Mouse (Mus musculus): ENCODE results near the gene Pex13.

The Pex13 gene

GRCm38 (mm10) chr11:23665798-23666501 is at the start of gene Pex13:
Gene Pex13, minus strand, starts transcription at chr11:23665959.
- peak; percentile 97 to 99 for DNase-seq

DNA sequence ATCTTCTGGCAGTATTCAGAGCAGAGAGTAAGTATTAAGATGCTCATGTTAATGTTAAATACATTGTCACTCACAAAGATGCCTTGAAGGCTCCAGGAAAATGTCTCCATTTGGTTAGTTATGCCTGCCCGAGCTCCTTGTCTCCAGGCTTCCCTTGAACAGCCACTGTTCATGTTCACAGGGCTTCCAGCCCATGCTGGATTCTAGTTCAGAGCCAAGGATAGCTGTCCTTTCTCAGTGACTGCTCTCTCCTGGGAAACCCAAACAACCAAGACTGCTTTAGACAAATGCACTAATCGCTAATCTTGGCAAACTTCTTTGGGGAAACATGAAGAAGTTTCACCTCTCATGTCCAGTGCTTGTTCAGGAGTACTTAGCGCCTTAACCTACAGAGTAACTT is 46.5 kb upstream of the Pex13 start:
- DNase-seq, result no peak

DNA sequence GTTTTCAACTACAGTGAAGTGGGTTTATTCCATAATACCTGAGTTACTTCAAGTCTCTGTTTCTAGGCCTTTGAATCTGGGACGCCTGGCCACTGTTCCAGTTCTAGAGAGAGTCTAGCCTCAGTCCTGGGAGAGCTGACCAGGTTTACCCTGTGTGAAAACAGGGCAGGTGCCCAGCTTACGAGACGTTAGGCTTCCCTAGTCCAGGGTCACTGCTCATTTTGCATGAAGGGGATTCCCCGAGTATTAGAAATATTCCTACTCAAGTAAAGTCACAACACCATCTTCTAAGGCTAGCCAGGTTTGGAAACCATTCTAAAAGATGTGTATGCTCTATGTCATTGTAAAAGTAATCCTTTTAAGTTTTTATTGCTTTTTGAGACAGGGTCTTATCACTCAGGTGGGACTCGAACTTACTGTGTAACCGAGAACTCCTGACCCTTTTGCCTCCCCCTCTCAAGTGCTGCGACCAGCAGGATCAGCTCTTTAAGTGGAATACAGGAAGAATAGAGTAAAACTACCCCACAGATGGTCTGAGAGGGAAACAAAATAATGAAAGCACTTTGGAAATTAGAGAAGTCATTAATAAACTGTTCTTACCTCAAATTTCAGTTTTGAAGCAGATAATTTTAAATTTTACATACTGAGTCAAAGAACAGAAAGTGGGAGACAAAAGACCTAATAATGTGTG is 39.0 kb upstream of the Pex13 start:
- no peak for DNase-seq

- no peak for DNase-seq
These were observed 36.1 kb upstream of the Pex13 start for GRCm38 (mm10) chr11:23701831-23702230.

GRCm38 (mm10) chr11:23699414-23700095 is 33.8 kb upstream of the Pex13 start:
- no peak for DNase-seq

DNA sequence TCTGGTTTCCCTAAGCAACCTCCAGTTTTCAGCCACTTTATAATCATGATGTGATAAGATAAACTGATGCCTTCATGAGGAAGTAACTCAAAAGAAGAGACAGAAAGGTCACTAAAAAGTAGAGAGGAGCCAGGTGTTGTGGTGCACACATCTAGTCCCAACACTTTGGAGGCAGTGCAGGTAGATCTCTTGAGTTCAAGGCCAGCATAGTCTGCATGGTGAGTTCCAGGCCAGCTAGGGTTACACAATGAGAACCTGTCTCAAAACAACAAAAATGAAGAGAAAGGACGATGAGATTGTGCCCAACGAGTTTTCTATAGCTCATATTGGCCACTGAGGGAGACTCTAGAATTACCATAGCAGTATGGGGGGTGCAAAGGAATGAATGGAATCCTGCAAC is 32.8 kb upstream of the Pex13 start:
- no peak for DNase-seq

GRCm38 (mm10) chr11:23695847-23696246 is 30.1 kb upstream of the Pex13 start:
- no peak for DNase-seq

GRCm38 (mm10) chr11:23693286-23693685 is 27.5 kb upstream of the Pex13 start:
- DNase-seq, result no peak

GRCm38 (mm10) chr11:23688060-23688459 is 22.3 kb upstream of the Pex13 start:
- no peak for DNase-seq

DNA sequence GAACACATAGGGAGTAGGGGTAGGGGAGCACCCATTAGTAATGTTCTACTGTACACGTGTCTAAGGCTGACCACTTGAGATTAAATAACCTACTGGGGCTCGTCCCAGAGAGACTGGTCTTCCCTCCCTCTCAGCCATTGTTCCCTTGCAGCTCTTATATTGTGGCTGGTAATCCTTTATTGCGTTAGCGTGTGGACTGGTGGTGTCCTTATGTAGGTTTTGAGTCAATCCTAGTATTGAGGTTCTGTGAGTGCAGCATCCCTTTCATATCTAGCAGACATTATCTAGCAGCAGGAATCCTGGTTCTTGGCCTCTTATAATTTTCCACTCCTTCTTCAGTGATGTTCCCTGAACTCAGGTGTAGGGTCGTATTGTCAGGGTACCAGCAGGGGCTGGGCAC is 20.9 kb upstream of the Pex13 start:
- DNase-seq, result no peak

- no peak for DNase-seq
These were observed 16.8 kb upstream of the Pex13 start for GRCm38 (mm10) chr11:23682561-23682960.

- DNase-seq, result no peak
These were observed 14.7 kb upstream of the Pex13 start for GRCm38 (mm10) chr11:23680435-23680950.

- peak; percentile 78 to 84 for DNase-seq
These were observed 13.4 kb upstream of the Pex13 start for GRCm38 (mm10) chr11:23679044-23679642.

- no peak for DNase-seq
These were observed 10.3 kb upstream of the Pex13 start for GRCm38 (mm10) chr11:23676100-23676499.

DNA sequence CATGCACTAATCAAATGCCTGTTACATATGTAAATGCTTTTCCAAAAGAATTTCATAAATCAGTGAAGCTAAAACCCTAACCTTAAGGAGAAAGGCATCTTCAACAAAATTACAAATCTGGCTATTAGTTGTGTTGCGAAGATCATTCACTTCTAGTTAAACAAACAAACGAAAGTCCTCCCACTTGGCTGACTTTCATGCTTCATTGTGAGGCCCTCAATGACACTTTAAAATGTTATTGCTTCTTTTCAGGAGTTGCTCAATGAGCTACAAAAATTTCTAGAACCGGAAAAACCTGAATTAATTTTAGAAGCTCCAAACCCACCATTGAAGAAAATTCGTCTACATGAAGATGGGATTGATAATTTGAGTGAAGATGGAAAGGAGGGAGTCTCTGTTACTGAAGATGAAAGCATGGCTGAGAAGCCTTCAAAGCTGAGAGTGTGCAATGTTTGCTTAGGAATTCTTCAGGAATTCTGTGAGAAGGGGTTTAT is 6.5 kb upstream of the Pex13 start:
- DNase-seq, result no peak

GRCm38 (mm10) chr11:23667128-23667527 is 1.4 kb upstream of the Pex13 start:
- peak; percentile 29 to 49 for DNase-seq

GRCm38 (mm10) chr11:23666526-23666925 is 767 bp upstream of the Pex13 start:
- DNase-seq, result peak in 1 of 2 experiments; percentile 51

GRCm38 (mm10) chr11:23665311-23665786 is 410 bp downstream of the Pex13 start, which contains the start of gene Pus10:
Gene Pus10, plus strand, starts transcription at chr11:23665674.
- no peak for DNase-seq

DNA sequence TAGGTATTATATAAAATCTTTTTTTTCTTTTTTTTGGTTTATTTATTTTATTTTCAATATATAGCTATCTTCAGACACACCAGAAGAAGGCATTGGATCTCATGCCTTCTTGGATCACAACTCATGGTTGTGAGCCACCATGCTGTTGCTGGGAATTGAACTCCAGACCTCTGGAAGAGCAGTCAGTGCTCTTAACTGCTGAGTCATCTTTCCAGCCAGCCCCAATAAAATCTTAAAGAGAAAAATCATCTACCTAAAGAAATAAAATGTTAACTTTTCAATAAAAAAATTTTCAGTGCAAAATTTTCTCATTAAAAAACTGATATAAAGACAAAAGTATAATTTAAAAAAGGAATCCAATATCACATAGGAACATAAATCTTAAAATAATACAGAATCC is 1.5 kb downstream of the Pex13 start:
- DNase-seq, result no peak

GRCm38 (mm10) chr11:23657791-23658190 is 8.0 kb downstream of the Pex13 start:
- no peak for DNase-seq

DNA sequence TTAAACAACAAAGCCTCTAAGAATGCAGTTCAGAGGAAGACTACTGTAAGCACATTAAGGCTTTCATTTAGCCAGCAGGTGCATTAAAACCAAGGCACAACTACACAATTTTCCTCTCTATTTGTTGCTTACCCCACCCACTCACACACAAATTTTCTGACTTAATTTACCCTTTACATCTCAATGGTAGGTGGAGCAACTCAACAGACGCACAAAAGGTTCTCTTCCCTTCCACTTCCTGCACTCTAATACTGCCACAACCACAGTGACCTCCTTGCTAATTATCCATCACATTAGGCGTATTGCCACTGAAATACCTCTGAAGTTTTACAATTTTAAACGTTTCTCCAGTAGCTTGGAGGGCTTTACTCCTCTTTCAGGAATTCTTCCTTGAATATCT is 12.1 kb downstream of the Pex13 start:
- DNase-seq, result no peak

DNA sequence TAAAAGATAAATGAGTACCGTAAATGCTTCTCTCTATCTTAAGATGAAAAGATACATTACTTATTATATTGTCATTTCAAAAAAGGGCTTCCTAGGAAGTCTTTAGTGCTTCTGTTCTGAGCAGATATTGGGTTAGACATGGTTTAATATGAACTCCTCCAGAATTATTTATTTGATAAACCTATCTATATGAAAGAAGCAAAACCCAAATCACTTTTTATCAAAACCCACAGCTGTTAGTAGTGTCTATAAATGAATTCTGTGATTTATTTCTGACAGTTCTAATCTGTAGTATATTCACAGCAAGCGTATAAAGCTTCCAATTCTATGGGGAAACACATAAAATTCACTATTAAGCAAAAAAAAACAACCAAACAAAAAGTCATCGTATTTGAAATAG is 17.9 kb downstream of the Pex13 start:
- DNase-seq, result no peak

- DNase-seq, result no peak
These were observed 18.3 kb downstream of the Pex13 start for GRCm38 (mm10) chr11:23647431-23647830.

All from cerebellum, postnatal 10 days (tissue).